Mouse (Mus musculus) thymus, postnatal 0 days (tissue): ENCODE measurements around the gene Mogs. TPM values are rescaled to one million over a fixed set of nuclear protein-coding genes. Genes with fewer than 3 reads are reported as not detected.

Experiments used
- DNase-seq: peaks from one replicate; pipeline ENCODE4 v3.0.0-alpha.2; 2015; ENCODE audit warnings: low spot score
- polyA plus RNA-seq: library from polyadenylated mRNA; unstranded; fragments of >200 nt; fragmentation: Nextera tagmentation; extraction: Ambion mirVana; gene quantifications from 2 replicates; pipeline ENCODE4 v1.2.1, GENCODE M21; 2015

Mogs gene
- polyA plus RNA-seq, 1 experiment from 2014 or later, result 39.9 TPM

DNA sequence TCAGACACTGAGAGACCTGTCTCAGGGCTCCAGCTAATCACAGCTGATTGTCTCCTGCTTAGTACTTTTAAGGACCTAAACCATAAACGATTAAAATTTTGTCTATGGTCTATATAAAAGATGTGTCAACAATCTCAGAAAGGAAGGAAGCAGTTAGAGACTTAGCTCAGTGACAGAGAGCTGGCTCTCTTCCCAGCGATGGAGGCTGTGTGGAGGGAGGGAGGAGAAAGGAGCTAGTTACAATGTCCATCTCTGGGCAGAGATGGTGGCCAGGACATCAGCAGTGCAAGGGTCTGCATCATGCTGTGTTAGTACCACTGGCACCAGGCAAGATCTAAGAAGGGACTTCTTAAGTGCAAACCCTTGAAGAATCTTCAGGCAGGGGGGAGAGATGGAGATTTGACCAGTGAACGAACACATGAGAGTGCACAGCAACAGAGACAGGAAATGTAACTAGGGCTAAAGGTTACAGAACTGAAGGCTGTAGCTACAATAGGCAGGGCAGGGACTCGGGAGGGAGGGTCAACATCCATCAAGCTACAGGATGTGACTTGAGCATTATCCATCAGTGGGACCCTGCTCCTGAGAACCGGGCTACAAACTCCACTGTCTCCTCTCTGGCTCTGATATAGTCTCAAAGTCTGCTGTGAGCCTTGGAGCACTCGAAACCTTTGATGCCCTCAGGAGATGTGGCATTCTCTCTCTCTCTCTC is 22.7 kb upstream of the Mogs start:
- no peak for DNase-seq

DNA sequence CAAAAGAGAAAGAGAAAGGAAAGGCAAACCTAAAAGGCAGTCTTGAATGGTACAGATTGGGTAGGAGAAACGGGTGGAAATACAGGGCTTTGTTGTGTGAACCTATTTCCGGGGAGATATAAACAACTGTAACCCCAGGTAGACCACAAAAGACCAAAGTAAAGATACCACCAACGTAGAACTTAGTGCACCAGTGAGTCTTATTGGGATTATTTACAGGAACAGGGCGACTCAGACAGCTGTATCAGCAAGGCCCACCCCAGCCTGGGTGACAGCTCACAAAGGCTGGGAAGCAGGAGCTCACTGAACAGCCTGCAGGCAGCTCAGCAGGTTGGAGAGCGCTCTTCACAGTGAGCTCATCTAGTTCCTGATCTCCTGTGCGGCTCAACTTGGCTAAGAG is 19.3 kb upstream of the Mogs start:
- DNase-seq, result peak; percentile 83

DNA sequence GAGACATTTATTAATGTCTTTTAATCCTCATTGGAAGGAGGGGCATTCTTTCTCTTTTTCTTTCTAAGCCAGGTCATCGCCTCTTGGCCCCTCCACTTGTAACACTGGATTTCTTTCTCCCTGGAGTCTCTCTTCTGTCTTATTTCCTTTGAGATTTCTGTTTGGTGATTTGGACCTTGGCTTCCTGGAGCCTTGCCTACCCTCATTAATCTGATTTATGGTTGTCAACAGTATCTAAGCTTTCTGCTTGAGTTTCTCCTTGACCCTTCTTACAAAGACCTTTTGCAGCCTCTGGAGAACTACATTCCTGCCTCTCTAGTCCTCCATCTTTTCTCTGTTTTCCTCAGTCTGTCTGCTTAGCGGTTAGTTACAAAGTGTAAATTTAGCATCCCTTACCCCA is 16.9 kb upstream of the Mogs start:
- no peak for DNase-seq

DNA sequence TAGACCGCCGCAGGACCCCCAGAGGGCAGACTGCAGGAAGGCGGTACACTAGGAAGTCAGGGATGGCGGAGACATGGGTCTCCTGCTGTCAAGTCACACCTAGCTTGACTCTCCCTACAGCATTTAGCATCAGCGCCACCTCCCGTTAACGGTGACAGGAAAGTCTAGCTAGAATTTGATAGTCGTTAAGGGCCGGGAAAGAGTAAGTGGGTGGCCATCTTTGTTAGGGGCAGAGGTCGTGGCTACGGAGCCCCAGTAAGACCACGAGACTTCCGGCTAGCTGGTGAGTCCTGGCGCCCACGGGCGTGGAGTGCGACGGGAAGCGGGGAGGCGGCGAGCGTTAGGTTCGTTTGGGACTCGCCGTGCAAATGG is 14.0 kb upstream of the Mogs start, which contains the start of the genes Ccdc142 and Gm42688:
Ccdc142 (plus strand) TSS at position 286 of the 372 bp plus-strand sequence.
Gm42688 (plus strand) TSS at position 302 of the 372 bp plus-strand sequence.
- peak; percentile 92 for DNase-seq

DNA sequence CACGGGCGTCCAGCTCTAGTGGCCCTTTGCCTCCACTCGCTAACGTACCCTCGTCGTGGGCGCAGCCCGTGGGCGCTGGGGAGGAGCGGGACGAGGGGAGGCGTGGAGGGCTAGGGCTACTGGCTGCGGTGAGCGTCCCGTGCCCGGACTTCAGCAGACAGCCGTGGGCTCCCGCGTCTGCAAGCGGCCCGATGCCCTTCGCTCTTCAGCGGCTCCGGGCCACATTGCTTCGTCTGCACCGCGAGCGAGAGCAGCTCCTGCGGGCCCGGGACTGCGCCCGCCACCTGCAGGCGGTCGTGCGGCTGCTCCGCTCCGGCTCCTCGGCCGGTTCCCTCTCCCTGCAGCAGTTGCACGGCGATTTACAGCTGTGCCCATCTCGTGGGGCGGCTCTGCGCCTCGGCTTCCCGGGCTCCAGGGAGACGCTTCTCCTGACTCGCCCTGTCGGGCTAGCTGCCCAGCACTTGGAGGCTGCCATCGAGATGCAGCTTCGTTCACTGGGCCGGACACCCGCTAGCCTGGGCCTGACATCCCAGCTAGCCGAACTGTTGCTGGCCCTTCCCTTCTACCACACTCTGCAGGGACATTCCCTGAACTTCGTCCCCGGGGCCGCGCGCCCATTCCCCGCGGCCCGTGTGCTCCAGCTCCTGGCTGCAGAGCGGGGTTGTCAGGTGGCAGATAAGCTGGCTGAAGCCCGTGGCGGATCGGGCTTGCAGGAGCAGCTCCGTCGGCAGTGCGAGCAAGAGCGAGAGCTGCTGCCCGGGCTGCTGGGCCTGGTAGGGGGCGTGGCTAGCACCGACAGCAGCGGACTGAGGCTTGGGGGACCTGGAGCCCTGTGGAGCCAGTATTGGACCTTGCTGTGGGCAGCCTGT is 13.4 kb upstream of the Mogs start:
- DNase-seq, result peak; percentile 81

DNA sequence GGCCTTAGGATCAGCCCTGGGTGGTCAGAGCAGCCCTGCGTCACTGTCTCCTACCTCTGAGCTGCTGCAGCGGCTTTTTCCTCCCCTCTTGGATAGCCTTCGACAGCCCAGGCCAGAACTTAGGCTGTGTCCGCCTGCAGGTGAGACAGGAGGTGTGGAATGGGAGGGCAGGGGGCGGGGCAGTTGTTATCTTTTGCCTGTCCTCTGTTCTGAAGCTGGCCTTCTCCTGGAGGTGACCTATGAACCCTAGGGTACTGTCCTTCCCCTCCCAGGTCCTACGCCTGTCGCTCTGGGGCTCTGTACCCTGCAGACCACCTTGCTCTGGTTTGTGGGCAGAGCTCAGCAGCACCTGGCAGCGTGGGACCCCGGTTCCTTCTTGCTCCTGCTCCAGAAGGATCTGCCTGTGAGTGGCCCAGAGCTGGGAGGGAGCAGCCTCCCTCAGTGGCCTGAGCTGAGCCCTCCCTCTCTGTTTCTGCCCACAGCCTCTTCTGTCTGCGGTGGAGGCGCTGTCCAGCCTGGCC is 12.1 kb upstream of the Mogs start:
- DNase-seq, result no peak

DNA sequence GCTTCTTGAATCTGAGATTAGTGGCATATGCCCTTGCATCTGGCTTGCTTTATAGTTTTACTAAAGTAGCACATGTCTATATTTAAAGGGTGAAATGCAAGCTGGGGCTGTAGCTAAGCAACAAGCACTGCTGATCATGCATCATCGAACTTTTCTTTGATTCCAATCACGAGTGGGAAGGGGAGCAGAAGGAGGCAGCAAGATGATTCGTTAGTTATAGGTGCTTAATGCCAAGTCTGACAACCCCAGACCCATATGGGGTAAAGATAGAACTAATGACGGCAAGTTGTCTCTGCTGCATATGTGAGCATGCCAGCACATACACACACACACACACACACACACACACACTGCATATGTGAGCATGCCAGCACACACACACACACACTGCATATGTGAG is 11.1 kb upstream of the Mogs start:
- DNase-seq, result no peak

DNA sequence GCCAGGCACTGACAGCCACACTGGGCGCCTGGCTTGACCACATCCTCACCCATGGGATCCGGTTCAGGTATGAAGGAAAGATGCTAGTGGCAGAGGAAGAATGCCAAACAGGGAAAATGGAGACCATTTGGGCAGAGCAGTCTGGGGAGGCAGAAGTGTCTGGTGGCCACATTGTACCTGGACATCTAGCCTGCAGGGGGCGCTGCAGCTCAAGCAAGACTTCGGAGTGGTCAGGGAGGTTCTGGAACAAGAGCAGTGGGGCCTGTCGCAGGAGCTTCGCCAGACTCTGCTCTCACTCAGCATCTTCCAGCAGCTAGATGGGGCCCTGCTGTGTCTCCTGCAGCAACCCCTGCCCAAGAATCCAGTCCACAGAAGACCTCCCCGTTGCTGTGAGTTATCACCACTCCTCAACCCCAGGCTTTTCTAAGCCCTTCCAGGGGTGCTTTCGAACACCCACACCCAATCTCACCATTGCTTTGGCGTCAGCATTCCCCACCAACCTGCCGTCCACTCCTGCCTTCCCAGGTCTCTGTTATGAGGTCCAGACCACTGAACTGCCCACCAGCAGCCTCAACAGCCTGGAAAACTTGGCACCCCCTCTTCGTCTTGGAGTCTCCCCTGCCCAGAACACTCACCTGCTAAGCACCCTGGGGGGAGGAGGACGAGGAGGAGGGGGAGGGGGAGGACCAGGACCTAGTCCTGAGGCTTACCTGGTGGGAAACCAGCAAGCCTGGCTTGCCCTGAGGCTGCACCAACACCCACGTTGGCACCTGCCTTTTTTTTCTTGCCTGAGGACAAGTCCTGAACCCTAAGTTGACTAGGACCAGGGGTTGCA is 7.5 kb upstream of the Mogs start:
- DNase-seq, result peak; percentile 83

DNA sequence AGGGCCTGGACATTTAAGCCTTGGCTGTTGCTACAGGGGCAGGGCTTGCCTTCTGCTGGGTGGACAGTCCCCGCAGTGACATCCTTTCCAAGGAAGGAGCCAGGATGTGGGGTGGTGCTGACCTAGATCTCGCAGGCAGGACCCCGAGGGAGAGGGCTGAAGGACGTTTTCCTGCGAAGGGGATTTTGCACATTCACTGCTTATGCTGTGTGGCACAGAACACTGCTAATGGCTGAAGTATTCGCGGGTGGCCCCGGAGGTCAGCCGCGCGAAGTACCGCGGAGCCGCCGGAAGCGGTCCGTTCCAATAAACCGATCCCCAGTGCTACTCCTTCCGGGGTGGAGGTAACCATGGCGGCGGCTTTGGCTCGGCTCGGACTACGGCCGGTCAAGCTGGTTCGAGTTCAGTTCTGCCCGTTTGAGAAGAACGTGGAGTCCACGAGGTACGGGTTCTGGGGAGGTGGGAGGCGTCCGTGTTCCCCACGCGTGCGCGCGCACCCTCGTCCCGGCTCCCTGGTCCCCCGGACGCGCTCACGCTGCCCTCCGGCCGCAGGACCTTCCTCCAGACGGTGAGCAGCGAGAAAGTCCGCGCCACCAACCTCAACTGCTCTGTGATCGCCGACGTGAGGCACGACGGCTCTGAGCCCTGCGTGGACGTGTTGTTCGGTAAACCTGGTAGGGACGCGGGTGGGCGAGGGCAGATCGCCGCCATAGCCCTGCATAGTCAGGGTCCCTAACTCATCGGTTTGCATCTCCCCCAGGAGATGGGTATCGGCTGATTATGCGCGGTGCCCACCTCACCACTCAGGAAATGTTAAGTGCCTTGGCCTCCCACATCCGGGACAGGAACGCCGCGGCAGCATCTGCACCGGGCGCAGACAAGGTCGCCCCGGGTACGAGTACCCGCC is 6.3 kb upstream of the Mogs start, which contains the start of gene Mrpl53:
Mrpl53 (plus strand) TSS at position 279 of the 907 bp plus-strand sequence.
- peak; percentile 61 for DNase-seq

DNA sequence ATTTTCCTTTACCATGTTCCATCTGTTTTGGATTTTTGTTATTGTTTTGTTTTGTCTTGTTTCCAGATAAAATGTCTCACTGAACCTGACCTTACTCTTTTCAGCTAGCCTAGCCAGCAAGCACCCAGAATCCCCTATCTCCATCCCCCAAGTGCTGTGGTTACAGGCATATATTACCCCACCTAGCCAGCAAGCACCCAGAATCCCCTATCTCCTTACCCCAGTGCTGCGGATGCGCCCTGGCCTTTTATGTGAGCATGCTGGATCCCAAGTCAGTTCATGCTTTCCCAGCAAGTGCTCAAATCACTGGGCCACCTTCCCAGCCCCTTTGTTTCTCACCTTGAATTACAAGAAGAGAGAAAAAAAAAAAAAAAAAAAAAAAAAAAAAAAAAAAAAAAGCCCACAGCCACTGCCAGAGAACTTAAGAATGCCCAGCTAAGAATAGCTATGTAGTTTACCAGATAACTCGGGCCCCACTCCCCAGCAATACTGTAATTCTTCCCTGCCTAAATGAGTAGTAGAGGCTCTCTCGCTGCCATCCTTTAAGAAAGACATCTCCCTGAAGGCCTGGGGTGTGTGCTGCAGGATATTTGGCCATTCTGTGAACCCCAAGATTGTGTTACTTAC is 3.7 kb upstream of the Mogs start:
- DNase-seq, result no peak

DNA sequence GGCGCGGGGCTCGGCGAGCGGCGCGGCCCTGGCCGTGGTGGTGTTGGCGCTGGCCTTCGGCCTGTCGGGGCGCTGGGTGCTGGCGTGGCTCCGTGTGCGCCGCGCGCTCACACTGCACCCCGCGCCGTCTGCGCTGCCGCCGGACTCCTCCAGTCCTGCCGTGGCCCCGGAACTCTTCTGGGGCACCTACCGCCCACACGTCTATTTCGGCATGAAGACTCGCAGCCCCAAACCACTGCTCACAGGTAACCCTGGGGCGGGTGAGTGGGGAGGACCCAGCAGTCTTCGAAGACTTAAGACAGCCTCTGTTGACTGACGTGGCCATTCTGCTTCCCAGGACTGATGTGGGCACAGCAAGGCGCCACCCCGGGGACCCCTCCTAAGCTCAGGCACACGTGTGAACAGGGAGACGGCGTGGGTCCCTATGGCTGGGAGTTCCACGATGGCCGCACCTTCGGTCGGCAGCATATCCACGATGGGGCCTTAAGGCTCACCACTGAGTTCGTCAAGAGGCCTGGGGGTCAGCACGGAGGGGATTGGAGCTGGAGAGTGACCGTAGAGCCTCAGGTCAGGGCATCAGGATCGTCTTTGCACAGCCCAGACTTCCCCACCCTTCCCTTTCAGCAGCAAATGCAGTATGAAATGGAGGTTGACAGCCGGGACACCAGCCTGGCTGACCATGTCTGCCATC is 531 bp downstream of the Mogs start:
- peak; percentile 44 for DNase-seq

DNA sequence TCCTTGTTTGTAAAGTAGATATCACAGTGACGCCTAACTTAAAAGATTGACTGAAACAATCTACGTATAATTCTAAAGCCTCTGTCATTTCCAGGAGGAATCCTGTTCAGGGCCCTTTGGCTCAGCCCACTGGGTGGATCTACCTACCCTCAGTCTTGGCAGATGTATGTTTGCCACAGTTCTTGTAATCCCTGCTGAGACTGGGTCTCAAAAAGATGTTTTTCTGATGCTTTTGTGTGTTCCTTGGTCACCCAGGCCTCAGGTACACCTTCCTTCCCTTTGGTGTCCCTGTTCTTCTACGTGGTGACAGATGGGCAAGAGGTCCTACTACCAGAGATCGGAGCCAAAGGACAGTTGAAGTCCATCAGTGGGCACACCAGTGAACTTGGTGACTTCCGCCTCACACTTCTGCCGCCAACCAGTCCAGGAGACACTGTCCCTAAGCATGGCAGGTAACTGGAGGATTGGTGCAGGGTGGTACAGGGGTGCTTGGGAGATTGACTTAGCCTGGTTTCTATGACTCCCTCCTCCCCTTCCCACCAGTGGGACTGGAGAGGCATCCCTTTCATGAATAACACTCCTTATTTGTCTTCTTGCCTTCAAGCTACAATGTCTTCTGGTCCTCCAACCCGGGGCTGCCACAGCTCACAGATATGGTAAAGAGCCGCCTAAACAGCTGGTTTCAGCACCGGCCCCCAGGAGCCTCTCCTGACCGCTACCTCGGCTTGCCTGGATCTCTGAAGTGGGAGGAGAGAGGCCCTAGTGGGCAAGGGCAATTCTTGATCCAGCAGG is 1.3 kb downstream of the Mogs start:
- DNase-seq, result no peak

DNA sequence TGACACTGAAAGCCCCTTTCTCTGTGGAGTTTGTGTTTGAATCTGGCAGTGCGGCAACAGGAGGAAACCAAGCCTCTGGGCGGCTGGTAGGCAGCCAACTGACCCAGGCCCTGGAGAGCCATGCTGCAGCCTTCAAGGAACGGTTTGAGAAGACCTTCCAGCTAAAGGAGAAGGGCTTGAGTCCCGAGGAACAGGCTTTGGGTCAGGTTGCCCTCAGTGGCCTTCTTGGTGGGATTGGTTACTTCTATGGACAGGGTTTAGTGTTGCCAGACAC is 1.8 kb downstream of the Mogs start:
- no peak for DNase-seq

DNA sequence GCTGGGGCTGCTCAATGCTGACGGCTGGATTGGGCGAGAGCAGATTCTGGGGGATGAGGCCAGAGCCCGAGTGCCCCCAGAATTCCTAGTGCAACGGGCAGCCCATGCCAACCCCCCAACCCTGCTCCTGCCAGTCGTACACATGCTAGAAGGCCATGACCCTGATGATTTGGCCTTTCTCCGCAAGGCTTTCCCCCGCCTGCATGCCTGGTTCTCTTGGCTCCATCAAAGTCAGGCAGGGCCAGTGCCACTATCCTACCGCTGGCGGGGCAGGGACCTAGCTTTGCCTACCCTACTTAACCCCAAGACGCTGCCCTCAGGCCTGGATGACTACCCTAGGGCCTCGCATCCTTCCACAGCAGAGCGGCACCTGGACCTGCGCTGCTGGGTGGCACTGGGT is 2.3 kb downstream of the Mogs start:
- no peak for DNase-seq

DNA sequence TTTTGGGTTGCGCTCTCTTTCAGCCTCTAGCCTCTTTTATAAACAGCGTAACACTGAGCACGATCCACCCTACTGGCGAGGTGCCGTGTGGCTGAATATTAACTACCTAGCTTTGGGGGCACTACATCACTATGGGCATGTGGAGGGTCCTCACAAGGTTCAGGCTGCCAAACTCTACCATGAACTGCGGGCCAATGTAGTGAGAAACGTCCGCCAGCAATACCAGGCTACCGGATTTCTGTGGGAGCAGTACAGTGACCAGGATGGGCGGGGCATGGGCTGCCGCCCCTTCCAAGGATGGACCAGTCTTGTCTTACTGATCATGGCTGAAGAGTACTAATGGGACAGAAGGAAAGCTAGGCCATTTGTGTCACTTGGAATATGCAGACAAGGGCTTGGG is 3.1 kb downstream of the Mogs start:
- no peak for DNase-seq

DNA sequence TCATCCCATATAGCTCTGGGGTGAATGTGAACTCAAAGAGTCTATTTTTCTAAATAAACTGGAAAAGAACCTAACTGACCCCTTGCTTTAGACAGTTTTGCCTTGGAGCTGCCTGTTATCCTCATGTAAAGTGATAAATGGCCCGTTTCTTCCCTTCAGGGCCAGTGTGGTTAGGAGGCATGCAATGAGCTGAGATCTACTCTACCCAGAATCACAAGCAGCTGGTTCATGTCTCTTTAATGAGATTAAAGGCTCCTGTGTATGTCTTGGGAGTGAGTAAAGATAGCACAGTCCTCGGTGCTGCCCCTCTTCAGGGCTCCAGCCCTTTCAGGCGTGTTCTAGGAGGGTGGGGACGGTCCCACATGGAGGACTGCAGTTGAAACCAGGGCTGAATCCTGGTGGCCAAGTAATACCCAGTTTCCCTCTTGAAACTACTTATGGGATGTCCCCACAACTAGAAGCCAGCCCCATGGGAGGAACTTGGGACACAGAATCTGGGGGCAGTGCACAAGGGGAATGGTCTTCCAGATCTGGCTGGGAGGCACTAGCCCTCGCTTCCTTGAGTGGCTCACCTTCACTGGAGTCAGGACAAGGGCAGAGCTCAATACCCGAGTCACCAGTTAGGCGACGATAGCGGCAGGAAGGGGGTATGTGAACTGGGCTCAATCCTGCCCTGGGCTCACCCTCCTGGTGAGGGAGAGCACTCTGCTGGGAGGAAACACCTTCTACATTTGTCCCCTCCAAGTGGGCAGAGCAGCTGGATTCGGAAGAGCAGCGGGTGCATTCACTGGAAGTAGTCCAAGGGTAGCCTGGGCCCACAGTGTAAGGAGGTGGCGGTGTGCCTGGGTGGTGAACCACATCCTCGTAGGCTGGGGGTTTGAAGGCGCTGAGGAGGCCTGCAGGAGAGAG is 3.8 kb downstream of the Mogs start:
- DNase-seq, result no peak

DNA sequence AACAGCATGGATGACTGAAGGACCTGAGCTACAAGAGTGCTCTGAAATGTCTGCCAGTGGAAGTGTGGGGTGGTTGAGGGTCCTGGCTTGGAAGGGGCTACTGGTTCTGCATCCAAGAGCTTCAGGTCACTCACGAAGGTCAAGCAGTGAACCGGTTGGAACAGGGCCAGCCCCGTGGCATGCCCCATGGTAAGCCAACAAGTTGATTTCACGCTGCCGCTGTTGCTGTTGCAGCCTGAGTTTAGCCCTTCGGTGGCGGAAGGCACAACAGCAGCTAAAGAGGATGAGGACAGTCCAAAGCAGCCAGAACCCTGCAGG is 4.4 kb downstream of the Mogs start:
- no peak for DNase-seq
